Mouse (Mus musculus): Measurements from ENCODE around the gene Capn13. TPM values are rescaled to one million over a fixed set of nuclear protein-coding genes. Genes with fewer than 3 reads are reported as not detected.
"Not testable (repeated sequence)": the region's sequence is repeated elsewhere in the genome, so short reads cannot be mapped to it uniquely, and the experiment has no call there.

Capn13 gene
- total and polyA plus RNA-seq, 3 experiments: not detected

- no peaks in the 10 kb centered on the region for H3K9me3 ChIP-seq (replicated peaks)
- no peak for TF ChIP-seq GATA1 (IDR thresholded peaks at IDR 0.05; ENCODE audit: borderline replicate concordance, low read length)
- TF ChIP-seq POLR2AphosphoS5 (IDR thresholded peaks at IDR 0.05; ENCODE audit: insufficient replicate concordance, low read depth, low read length): no peak
- no peak for TF ChIP-seq GATA2 (IDR thresholded peaks at IDR 0.05; ENCODE audit: borderline replicate concordance, low read depth, low read length)
- TF ChIP-seq TAL1 (conservative IDR thresholded peaks at IDR 0.05; ENCODE audit: low read depth, low read length): no peak
- TF ChIP-seq CTCF (IDR thresholded peaks at IDR 0.05; ENCODE audit: low read depth, low read length): no peak
- no peak overlapping the region for H3K4me3 ChIP-seq (ENCODE audit: low read depth, low read length)
- DNase-seq (ENCODE audit: low spot score): no peak
- peaks cover 3% of the 10 kb centered on the region; the same call in 1 of the 2 replicates for H3K27me3 ChIP-seq (ENCODE audit: insufficient read depth, low read length)
- ATAC-seq (ENCODE audit: extremely low read depth, insufficient number of reproducible peaks, low FRiP score, poor library complexity, severe bottlenecking): no peak
- no peaks in the 10 kb centered on the region for H3K36me3 ChIP-seq (replicated peaks)
- H3K4me1 ChIP-seq (ENCODE audit: insufficient read depth, low read depth, low read length): peaks cover 11% of the 10 kb centered on the region
These were observed 138.1 kb downstream of the Capn13 start for GRCm38 (mm10) chr17:73262558-73262957.

- ATAC-seq (ENCODE audit: extremely low read depth, insufficient number of reproducible peaks, low FRiP score, poor library complexity, severe bottlenecking): not testable (repeated sequence)
These were observed 141.4 kb downstream of the Capn13 start for GRCm38 (mm10) chr17:73259258-73259657.

GRCm38 (mm10) chr17:73258620-73259019 is 142.0 kb downstream of the Capn13 start:
- peaks cover 10% of the 10 kb centered on the region for H3K27me3 ChIP-seq (ENCODE audit: insufficient read depth, low read length)
- ATAC-seq (ENCODE audit: extremely low read depth, insufficient number of reproducible peaks, low FRiP score, poor library complexity, severe bottlenecking) (no peak), DNase-seq (ENCODE audit: low spot score) (no peak)
- TF ChIP-seq GATA1 (IDR thresholded peaks at IDR 0.05; ENCODE audit: borderline replicate concordance, low read length) (no peak), CTCF (IDR thresholded peaks at IDR 0.05; ENCODE audit: low read depth, low read length) (no peak), POLR2AphosphoS5 (IDR thresholded peaks at IDR 0.05; ENCODE audit: insufficient replicate concordance, low read depth, low read length) (no peak), GATA2 (IDR thresholded peaks at IDR 0.05; ENCODE audit: borderline replicate concordance, low read depth, low read length) (no peak), TAL1 (conservative IDR thresholded peaks at IDR 0.05; ENCODE audit: low read depth, low read length) (no peak)
- no peaks in the 10 kb centered on the region for H3K36me3 ChIP-seq (replicated peaks)
- H3K4me3 ChIP-seq (ENCODE audit: low read depth, low read length): no peak overlapping the region
- peaks cover 17% of the 10 kb centered on the region for H3K4me1 ChIP-seq (ENCODE audit: insufficient read depth, low read depth, low read length)
- H3K9me3 ChIP-seq (replicated peaks): no peaks in the 10 kb centered on the region

More at GRCm38 (mm10) chr17:73259258-73259657, 141.4 kb downstream of the Capn13 start:
- not testable (repeated sequence) for H3K9me3 ChIP-seq (replicated peaks); H3K36me3 ChIP-seq (replicated peaks); DNase-seq (ENCODE audit: low spot score); H3K4me3 ChIP-seq (ENCODE audit: low read depth, low read length); H3K27me3 ChIP-seq (ENCODE audit: insufficient read depth, low read length)
- H3K4me1 ChIP-seq (ENCODE audit: insufficient read depth, low read depth, low read length): peaks cover 17% of the 10 kb centered on the region

Measured in G1E (cell line).